Mouse (Mus musculus): ENCODE data around the gene March2.
A peak's percentile ranks its signal among the peaks of the same experiment; 100 is the strongest.

March2 gene

GRCm38 (mm10) chr17:33717982-33718381 lies 488 bp downstream of the March2 start:
- DNase-seq (ENCODE audit: low read depth, low spot score) = no peak

DNA sequence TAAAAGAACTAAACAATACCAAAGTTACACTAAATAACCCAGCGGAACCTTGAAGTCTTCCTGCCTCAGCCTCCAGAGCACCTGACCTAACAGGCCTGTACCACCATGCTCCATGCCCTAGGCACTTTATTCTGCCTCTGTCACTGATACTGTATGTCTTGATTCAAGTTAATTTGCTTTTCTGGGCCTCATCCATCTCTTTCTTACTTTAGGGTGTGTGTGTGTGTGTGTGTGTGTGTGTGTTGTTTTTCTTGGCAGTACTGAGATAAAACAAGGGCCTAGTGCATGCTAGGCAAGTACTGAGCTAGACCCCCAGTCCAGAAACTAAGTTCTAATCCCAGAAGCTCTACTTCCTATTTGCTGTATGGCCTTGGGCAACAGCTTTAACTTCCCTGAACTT lies 1.2 kb downstream of the March2 start:
- DNase-seq (ENCODE audit: low read depth, low spot score) = no peak

GRCm38 (mm10) chr17:33714779-33715178 lies 3.7 kb downstream of the March2 start:
- DNase-seq (ENCODE audit: low read depth, low spot score) = no peak

- no peak for DNase-seq (ENCODE audit: low read depth, low spot score)
These were observed 5.2 kb downstream of the March2 start for GRCm38 (mm10) chr17:33713271-33713670.

DNA sequence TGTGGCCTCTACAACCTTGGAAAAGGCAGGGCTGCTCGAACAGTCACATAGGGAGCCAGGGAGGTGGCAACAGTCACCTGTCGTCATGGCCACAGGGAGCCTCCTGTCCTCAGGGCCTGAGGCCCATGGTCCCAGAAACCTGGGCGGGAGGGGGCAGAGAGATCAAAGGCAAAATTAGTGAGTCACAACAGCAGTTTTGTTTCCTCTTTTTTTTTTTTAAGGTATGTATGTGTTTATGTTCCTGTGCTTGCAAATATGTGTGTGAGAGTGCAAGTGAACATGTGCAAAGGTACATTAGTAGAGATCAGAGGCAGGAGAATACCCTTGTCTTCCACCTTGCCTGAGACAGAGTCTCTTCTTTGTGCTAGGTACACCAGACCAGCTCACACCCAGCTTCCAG lies 8.6 kb downstream of the March2 start:
- no peak for DNase-seq (ENCODE audit: low read depth, low spot score)

DNA sequence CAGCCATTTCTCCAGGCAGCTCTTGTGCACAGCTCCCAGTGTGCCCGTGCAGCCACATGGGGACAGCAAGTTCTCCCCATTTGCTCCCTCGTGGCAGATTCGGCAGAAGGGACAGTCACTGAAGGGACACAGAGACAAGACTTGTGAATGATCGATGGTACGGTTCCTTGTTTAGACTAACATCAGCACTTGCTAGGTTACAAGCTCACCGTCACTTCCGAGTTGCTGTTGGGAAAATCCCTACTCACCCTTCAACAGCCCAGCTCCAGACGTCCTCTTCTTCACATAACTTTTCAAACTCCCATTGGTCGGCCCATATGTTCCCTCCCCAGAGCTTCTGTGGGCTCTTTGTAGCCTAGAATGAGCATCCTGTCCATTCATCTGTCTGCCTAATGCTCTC lies 15.4 kb downstream of the March2 start:
- no peak for DNase-seq (ENCODE audit: low read depth, low spot score)

DNA sequence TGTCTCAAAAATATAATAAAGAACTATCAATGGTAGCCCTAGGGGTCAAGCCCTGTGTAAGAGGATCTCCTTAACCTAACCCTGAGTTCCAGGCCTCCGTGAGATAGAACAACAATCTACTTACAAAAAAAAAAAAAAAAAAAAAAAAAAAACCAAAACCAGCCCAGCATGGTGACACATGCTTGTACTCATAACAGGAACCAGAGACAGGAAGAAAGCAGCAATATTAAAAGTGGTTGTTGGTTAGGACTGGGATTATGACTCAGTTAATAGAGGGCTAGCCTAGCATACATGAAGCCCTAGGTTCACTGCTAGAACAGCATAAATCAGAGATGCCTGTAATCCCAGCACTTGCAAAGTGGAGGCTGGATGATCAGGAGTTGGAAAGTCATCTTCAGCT lies 16.3 kb downstream of the March2 start:
- DNase-seq (ENCODE audit: low read depth, low spot score) = no peak

DNA sequence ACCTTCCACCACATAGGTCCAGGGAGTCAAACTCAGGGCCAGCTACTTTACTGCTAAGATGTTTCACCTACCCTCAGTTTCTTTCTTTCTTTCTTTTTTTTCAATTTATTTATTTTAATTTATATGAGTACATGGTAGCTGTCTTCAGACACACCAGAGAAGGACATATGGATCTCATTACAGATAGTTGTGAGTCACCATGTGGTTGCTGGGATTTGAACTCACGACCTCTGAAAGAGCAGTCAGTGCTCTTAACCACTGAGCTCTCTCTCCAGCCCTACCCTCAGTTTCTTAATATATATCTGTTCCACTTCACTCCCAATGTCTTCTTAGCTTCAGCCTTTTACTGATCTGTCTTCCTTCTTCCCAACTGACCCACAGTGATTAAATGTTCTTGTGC lies 23.0 kb downstream of the March2 start:
- DNase-seq (ENCODE audit: low read depth, low spot score) = no peak

DNA sequence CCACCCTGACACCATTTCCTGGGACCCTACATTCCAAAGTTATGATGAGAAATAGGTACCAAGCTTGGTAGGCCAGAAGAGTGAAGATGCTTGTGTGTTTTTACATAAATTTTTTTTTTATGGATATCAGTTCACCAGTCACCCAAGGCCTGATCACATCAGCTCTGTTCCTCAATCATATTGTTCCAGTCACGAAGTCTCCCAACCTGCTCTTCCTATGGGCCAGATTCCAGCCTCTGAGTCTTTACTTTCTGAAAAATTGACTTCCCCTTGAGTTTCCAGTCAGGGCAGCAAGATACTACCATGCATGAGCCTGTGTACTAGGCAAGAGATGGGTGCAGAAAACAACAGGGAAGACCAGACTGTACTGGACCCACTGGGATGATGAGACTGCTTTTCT lies 31.7 kb downstream of the March2 start, which contains the start of gene Hnrnpm:
Gene Hnrnpm (minus strand): TSS at position 101 of the 400 bp plus-strand sequence.
- DNase-seq (ENCODE audit: low read depth, low spot score) = no peak

DNA sequence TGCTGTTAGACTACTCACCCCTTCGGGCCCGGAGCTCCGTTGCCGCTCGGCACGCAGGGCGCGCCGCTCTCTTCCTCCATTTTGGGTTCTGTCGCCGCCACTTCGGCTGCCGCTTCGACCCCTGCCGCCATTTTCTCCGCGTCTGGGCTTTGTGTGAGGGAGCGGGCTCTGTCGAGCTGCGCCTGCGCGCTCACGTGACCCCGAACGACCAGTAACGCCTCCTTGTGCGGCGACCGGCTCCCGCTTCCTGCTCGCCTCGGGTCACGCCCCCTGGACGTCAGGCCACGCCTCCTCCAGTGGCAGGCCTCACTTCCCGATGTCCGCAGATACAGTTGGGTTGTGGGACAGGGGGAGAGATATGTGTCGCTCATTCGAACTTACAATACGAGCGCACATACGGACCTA lies 33.2 kb downstream of the March2 start:
- DNase-seq (ENCODE audit: low read depth, low spot score) = peak; percentile 96

DNA sequence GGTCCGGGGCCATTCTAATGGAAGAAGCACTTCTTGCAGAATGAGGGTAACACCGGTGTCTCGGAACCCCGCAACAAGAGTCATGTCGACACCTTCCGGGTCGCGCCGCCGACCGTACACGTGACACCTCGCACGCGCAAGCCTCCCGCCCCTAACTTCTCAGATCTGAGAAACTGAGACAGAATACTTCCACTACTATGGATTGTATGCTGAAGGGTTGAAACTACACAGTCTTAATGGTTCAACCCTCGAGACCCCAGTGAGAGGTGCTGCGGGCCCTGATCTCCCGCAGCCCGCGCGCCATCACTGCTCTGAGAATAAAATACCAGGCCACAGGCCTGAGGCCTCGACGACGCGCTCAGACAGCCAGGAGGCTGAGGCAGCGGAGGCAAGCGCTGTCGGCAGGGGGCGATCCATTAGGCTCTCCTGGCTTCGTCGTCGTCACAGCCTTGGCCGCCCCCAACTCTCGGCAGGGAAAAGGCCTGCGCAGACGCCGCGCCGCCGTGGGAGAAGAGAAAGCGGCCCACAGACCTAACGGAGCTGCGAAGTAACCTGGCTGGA lies 33.7 kb downstream of the March2 start:
- peak; percentile 84 for DNase-seq (ENCODE audit: low read depth, low spot score)

GRCm38 (mm10) chr17:33681767-33682166 lies 36.7 kb downstream of the March2 start:
- DNase-seq (ENCODE audit: low read depth, low spot score) = no peak

DNA sequence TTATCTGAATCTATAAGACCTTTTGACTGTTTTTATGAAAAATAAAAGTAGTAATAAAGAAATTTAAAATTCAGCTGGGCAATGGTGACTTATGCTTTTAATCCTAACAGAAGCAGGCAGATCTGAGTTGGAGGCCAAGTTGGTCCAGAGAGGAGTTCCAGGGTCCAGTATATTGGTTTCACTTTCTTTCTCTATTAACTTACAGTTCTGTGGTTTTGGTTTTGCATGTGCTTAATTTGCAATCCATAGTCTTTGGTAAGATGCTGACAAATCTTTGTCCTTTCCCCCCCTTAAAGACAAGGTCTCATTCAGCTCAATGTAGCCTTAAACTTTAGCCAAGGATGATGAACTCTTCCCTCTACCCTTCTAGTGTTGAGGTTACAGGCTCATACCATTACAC lies 39.7 kb downstream of the March2 start:
- DNase-seq (ENCODE audit: low read depth, low spot score) = no peak

DNA sequence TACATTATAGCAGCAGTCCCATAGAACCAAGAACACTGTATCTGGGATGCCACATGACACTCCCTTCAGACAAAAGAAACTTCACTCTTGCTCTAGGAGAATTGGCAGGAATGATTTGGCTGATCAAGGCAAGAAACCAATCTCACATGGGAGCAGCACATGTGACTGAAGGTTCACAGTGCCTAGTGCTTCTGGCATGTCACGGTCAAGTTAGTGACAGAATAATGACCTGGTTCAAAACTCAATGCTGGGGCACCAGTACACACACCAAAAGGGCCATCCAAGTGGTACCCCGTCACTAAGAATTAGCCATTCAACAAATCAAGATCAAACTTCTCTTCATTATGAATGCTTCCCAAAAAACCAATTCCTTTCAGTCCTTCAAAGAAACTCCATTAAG lies 42.4 kb downstream of the March2 start:
- no peak for DNase-seq (ENCODE audit: low read depth, low spot score)

GRCm38 (mm10) chr17:33675452-33675851 lies 43.0 kb downstream of the March2 start:
- DNase-seq (ENCODE audit: low read depth, low spot score) = no peak

GRCm38 (mm10) chr17:33673837-33674236 lies 44.6 kb downstream of the March2 start:
- DNase-seq (ENCODE audit: low read depth, low spot score) = no peak

DNA sequence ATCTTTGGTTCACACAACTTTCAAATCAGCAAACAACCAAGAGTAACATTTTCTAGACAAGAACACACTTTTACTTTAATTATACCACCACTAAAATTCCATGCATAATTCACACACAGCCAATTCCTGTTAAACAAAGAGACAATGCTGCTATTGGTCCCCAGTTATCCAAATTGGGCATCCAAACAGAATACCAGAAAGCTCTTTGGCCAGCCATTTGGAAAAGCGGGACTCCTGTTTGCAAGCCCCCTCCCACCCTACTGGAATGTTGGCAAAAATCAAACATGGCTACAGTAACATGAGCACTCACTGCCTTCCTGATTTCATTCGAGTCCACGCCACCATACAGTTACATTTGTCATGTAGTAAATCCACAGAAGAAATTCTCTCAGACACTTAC lies 48.8 kb downstream of the March2 start:
- DNase-seq (ENCODE audit: low read depth, low spot score) = no peak

GRCm38 (mm10) chr17:33666813-33667212 lies 51.7 kb downstream of the March2 start:
- DNase-seq (ENCODE audit: low read depth, low spot score) = no peak

- peak; percentile 48 for DNase-seq (ENCODE audit: low read depth, low spot score)
These were observed 68.5 kb downstream of the March2 start for GRCm38 (mm10) chr17:33649781-33650475.

DNA sequence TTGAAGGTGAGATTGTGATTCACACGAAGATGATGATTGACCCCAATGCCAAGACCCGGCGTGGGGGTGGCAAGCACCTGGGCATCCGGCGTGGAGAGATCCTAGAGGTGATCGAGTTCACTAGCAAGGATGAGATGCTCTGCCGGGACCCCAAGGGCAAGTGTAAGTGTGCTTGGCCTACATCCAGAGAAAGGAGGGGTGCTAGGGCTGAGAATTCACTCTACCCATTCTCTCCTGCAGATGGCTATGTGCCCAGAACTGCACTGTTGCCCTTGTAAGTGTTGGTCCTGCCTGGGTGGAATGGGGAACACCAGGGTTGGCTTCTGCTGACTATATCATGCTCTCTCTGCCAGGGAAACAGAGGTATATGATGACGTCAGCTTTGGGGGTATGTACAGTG lies 73.4 kb downstream of the March2 start:
- DNase-seq (ENCODE audit: low read depth, low spot score) = no peak

DNA sequence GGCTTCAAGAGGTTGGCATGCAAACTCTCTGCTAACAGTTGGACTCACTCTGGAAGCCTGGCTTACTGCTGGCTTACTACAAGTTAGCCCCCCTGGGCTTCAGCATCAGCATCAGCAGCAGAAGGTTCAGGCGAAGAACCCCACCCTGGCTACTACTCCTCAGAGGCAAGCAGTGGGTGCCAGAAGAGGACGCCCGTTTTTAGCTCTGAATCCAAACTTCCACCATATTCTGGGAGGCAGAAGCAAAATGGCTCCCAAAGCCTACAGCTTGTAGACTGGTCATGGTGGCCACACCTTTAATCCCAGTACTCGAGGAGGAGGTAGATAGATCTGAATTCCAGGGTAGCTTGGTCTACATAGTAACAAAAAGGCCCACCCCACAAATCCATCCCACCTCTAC lies 74.4 kb downstream of the March2 start:
- DNase-seq (ENCODE audit: low read depth, low spot score) = no peak

DNA sequence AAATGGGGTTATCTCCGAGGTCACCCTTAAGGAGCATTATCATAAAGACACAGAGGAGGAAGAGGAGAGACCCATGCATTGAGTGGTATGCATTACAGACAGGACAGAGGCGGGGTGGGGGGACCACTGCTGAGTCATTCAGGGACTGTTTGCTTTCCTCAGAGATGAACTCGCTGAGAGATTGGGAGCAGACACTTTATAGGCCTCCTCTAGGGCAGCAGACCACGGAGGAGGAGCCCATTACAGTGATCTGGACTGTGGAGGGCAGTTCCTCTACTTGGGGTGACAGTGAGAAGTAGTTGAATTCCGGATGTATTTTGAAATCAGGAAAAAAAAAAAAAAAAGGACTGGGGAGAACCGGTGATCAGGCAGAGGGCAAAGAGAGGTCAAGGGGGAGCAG lies 78.7 kb downstream of the March2 start:
- peak; percentile 58 for DNase-seq (ENCODE audit: low read depth, low spot score)

GRCm38 (mm10) chr17:33637516-33638276 lies 80.8 kb downstream of the March2 start, which contains the start of gene Pram1:
Pram1 (plus strand) TSS chr17:33638056.
- DNase-seq (ENCODE audit: low read depth, low spot score) = no peak
